Mouse (Mus musculus) midbrain, embryonic 14.5 days (tissue): ENCODE data around the gene Galnt15. TPM values are rescaled to one million over a fixed set of nuclear protein-coding genes. Genes with fewer than 3 reads are reported as not detected.
"Not testable (repeated sequence)": the region's sequence is repeated elsewhere in the genome, so short reads cannot be mapped to it uniquely, and the experiment has no call there.

Experiments
- ATAC-seq: fragments of 200-750 bp; cut with Nextera tagmentation; 2 replicates; pipeline ENCODE4 v1.8.0; 2017; ENCODE audit warnings: moderate number of reproducible peaks, moderate library complexity; ENCODE audit not compliant: low FRiP score, low TSS enrichment
- DNase-seq: peaks from one replicate; pipeline ENCODE4 v3.0.0-alpha.2; 2015
- H3K27ac ChIP-seq: fragments of 300-500 bp; sonication (generic); replicated peaks from 2 replicates; pipeline ENCODE4 v1.5.1; 2014; ENCODE audit warnings: mild to moderate bottlenecking, low read depth, low read length, moderate library complexity
- H3K27me3 ChIP-seq: fragments of 300-500 bp; sonication (generic); 2 replicates; pipeline ENCODE4 v1.6.1; 2014; ENCODE audit warnings: low read length, control low read depth, mixed read lengths; ENCODE audit not compliant: control insufficient read depth, insufficient read depth
- H3K36me3 ChIP-seq: fragments of 300-500 bp; sonication (generic); 2 replicates; pipeline ENCODE4 v1.6.1; 2014; ENCODE audit warnings: low read length, control low read depth; ENCODE audit not compliant: control insufficient read depth, insufficient read depth
- H3K4me1 ChIP-seq: fragments of 300-500 bp; sonication (generic); 2 replicates; pipeline ENCODE4 v1.6.1; 2014; ENCODE audit warnings: mild to moderate bottlenecking, antibody characterized with exemption, low read length, control low read depth; ENCODE audit not compliant: control insufficient read depth, insufficient read depth
- H3K4me2 ChIP-seq: fragments of 300-500 bp; sonication (generic); 2 replicates; pipeline ENCODE4 v1.6.1; 2014; ENCODE audit warnings: mild to moderate bottlenecking, low read length, moderate library complexity
- H3K4me3 ChIP-seq: fragments of 300-500 bp; sonication (generic); replicated peaks from 2 replicates; pipeline ENCODE4 v1.5.1; 2014; ENCODE audit warnings: low read depth, low read length
- H3K9ac ChIP-seq: fragments of 300-500 bp; sonication (generic); replicated peaks from 2 replicates; pipeline ENCODE4 v1.6.1; 2014; ENCODE audit warnings: mild to moderate bottlenecking, low read length, moderate library complexity
- H3K9me3 ChIP-seq: fragments of 300-500 bp; sonication (generic); 2 replicates; pipeline ENCODE4 v1.6.1; 2016; ENCODE audit warnings: low read length, control low read depth, mixed read lengths; ENCODE audit not compliant: control insufficient read depth
- WGBS: fragments of 180-500 bp; shearing (Covaris S2); extraction: QIAGEN DNeasy Blood & Tissue Kit; methylation state at CpG from one replicate; pipeline ENCODE4 v1.1.7; 2014; 5-methylcytosine and 5-hydroxymethylcytosine counted together
- polyA plus RNA-seq: library from polyadenylated mRNA; unstranded; fragments of >200 nt; fragmentation: Nextera tagmentation; extraction: Ambion mirVana; gene quantifications from 2 replicates; pipeline ENCODE4 v1.2.1, GENCODE M21; 2014

The Galnt15 gene
- polyA plus RNA-seq, 1 experiment from 2014 or later = 0.25 TPM

GRCm38 (mm10) chr14:32087584-32088248 lies 58.9 kb downstream of the Galnt15 start:
- not testable (repeated sequence) for ATAC-seq, H3K9me3 ChIP-seq, H3K27me3 ChIP-seq, H3K27ac ChIP-seq, H3K4me2 ChIP-seq, H3K4me3 ChIP-seq, H3K9ac ChIP-seq, DNase-seq
- H3K36me3 ChIP-seq = peaks cover 12% of the 10 kb centered on the region
- WGBS = 92% methylated on average over 7 of the region's 7 CpGs
- H3K4me1 ChIP-seq = peaks cover 17% of the 10 kb centered on the region

DNA sequence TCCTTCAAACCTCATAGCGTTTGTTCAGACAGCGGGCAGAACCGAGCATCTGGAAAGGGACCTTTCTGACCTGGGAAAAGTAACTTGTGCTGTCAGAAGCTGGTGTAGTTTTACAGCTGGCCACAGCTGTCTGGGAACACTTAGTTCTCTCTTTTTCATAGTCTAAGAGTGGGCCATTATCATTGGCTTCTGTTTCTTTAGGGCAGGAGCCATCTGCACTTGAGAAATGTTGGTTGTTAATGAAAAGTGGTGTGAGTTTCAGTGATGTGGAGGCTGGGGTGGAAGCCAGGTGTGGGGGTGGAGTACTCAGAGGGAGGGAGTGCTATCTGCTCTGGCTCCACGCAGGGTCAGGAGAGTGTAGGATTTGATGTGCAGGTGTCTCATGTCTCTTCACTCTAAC lies 62.3 kb downstream of the Galnt15 start:
- WGBS = 91% methylated on average over 4 of the region's 4 CpGs
- DNase-seq (no peak), ATAC-seq (no peak)
- Histone ChIP-seq H3K4me1 (peaks cover 7% of the 10 kb centered on the region), H3K27me3 (no peaks in the 10 kb centered on the region), H3K4me2 (no peak overlapping the region), H3K27ac (no peak overlapping the region), H3K9me3 (no peaks in the 10 kb centered on the region), H3K36me3 (peaks cover 39% of the 10 kb centered on the region), H3K9ac (no peak overlapping the region), H3K4me3 (no peak overlapping the region)

DNA sequence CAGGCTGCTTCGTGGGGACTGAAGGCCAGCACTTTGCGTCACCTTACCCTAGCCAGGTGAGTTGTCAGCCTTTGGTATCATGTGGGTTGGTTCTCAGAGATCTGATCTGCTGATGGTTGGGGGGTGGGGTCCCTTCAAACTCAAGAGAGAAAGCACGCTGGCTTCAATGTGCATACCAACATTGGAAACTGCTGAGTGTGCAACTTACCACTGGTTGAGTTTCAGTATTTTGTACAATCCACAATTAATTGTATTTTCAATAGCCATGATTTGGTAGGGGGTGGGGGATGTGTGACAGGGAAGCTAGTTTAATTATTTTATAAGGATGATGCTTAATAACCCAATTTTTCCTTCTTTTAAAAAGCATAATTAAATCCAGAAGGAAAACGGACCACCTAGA lies 62.9 kb downstream of the Galnt15 start:
- 94% methylated on average over 4 of the region's 4 CpGs for WGBS
- Histone ChIP-seq H3K4me1 (0 out of 2 replicates have a peak, but pooled peaks cover under 1% of the 10 kb centered on the region), H3K27me3 (no peaks in the 10 kb centered on the region), H3K36me3 (peaks cover 44% of the 10 kb centered on the region), H3K4me2 (no peak overlapping the region), H3K9ac (no peak overlapping the region), H3K4me3 (no peak overlapping the region), H3K27ac (no peak overlapping the region), H3K9me3 (no peaks in the 10 kb centered on the region)
- ATAC-seq (no peak), DNase-seq (no peak)

GRCm38 (mm10) chr14:32093018-32093417 lies 64.2 kb downstream of the Galnt15 start:
- Histone ChIP-seq H3K4me1 (no peaks in the 10 kb centered on the region), H3K4me3 (no peak overlapping the region), H3K9me3 (no peaks in the 10 kb centered on the region), H3K27me3 (no peaks in the 10 kb centered on the region), H3K36me3 (peaks cover 57% of the 10 kb centered on the region), H3K27ac (no peak overlapping the region), H3K9ac (no peak overlapping the region), H3K4me2 (no peak overlapping the region)
- no peak for ATAC-seq
- WGBS = 58% methylated on average over 1 of the region's 1 CpGs
- no peak for DNase-seq

- peaks cover 63% of the 10 kb centered on the region for H3K36me3 ChIP-seq
Measured at GRCm38 (mm10) chr14:32093500-32094117, 64.8 kb downstream of the Galnt15 start.

DNA sequence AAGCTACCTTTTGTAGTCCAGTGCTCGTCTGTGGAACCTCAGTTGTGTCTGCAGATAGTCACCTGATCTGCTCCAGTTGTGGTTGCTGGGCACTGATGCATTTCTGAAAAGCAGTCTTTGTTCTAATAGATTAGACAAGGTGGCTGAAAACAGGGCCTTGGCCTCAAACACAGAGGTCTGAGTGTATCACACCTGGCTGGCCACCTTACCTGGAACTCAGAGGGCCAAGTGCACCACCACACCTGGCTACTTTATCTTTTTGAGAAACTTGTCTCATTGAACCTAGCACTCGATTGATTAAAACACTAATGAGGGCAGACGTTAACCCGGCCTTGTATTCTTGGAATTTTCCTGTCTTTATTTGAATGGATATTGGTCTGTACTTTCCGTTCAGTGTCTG lies 66.9 kb downstream of the Galnt15 start:
- no peak overlapping the region for H3K4me3 ChIP-seq
- H3K4me1 ChIP-seq = no peaks in the 10 kb centered on the region
- 90% methylated on average over 5 of the region's 5 CpGs for WGBS
- H3K9ac ChIP-seq = no peak overlapping the region
- no peak for ATAC-seq
- H3K36me3 ChIP-seq = peaks cover 83% of the 10 kb centered on the region
- DNase-seq = no peak
- no peak overlapping the region for H3K27ac ChIP-seq
- H3K4me2 ChIP-seq = no peak overlapping the region
- H3K9me3 ChIP-seq = no peaks in the 10 kb centered on the region
- no peaks in the 10 kb centered on the region for H3K27me3 ChIP-seq

More at GRCm38 (mm10) chr14:32093500-32094117, 64.8 kb downstream of the Galnt15 start:
- no peaks in the 10 kb centered on the region for H3K27me3 ChIP-seq
- no peak overlapping the region for H3K27ac ChIP-seq
- no peaks in the 10 kb centered on the region for H3K9me3 ChIP-seq
- 92% methylated on average over 11 of the region's 11 CpGs for WGBS
- DNase-seq = no peak
- no peak overlapping the region for H3K9ac ChIP-seq
- ATAC-seq = no peak
- H3K4me1 ChIP-seq = no peaks in the 10 kb centered on the region
- no peak overlapping the region for H3K4me3 ChIP-seq
- H3K4me2 ChIP-seq = no peak overlapping the region

DNA sequence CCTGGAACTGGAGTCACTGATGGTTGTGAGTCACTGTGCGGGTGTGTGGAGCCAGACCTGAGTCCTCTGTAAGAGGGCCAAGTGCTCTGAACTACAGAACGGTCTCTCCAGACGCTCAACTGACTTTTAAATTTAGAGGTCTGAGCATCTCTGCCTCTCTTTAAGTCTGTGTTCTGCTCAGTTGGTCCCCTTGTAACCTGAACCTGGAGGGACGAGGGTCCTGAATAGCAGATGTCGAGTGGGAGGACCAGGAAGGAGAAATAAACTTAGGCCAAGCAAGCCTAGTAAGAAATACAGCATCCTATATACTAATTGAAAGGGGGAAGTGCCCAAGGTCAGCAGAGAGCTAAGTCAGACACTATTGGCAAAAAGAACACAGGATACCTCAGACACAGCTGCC lies 68.0 kb downstream of the Galnt15 start:
- Histone ChIP-seq H3K4me2 (no peak overlapping the region), H3K27ac (no peak overlapping the region), H3K4me1 (no peaks in the 10 kb centered on the region), H3K9me3 (no peaks in the 10 kb centered on the region), H3K27me3 (no peaks in the 10 kb centered on the region), H3K36me3 (peaks cover 87% of the 10 kb centered on the region), H3K4me3 (no peak overlapping the region), H3K9ac (no peak overlapping the region)
- ATAC-seq = no peak
- WGBS = 89% methylated on average over 5 of the region's 5 CpGs
- DNase-seq = no peak

- Histone ChIP-seq H3K4me3 (no peak overlapping the region), H3K9me3 (no peaks in the 10 kb centered on the region), H3K36me3 (peaks cover 85% of the 10 kb centered on the region), H3K9ac (no peak overlapping the region), H3K4me1 (no peaks in the 10 kb centered on the region), H3K27ac (no peak overlapping the region), H3K27me3 (no peaks in the 10 kb centered on the region), H3K4me2 (no peak overlapping the region)
- WGBS = 97% methylated on average over 7 of the region's 7 CpGs
- DNase-seq (no peak), ATAC-seq (no peak)
Measured at GRCm38 (mm10) chr14:32097691-32098090, 68.9 kb downstream of the Galnt15 start.

- H3K4me1 ChIP-seq = no peaks in the 10 kb centered on the region
- no peak overlapping the region for H3K27ac ChIP-seq
- no peak overlapping the region for H3K4me2 ChIP-seq
- peaks cover 80% of the 10 kb centered on the region for H3K36me3 ChIP-seq
- no peaks in the 10 kb centered on the region for H3K27me3 ChIP-seq
- no peak overlapping the region for H3K4me3 ChIP-seq
- ATAC-seq (no peak), DNase-seq (no peak)
- WGBS = 96% methylated on average over 3 of the region's 3 CpGs
- no peak overlapping the region for H3K9ac ChIP-seq
- no peaks in the 10 kb centered on the region for H3K9me3 ChIP-seq
Measured at GRCm38 (mm10) chr14:32098951-32099350, 70.2 kb downstream of the Galnt15 start.
